In genomic region chrX:20798797-20799147, GRCm38 (mm10) we compare ENCODE assay signal across 8 mouse cellular contexts. TPM values are rescaled to one million over a fixed set of nuclear protein-coding genes. Genes with fewer than 3 reads are reported as not detected.
DNase-seq lines count a peak whose midpoint lies in the region; ATAC-seq lines count a peak whose summit lies in the region.

No protein-coding gene starts in this region.

- peak overlapping the region; percentile 86 for H3K27ac ChIP-seq in lung, embryonic 15.5 days
- H3K27ac ChIP-seq in forebrain, embryonic 11.5 days (ENCODE audit: low read depth, low read length) = peak overlapping the region; percentile 75; the same call in 1 of the 2 replicates
- H3K27ac ChIP-seq in intestine, embryonic 16.5 days (ENCODE audit: low read length) = 0 out of 2 replicates have a peak overlapping the region, but pooled peaks have one; percentile 75
- peak overlapping the region; percentile 93 for H3K27ac ChIP-seq in neural tube, embryonic 14.5 days (ENCODE audit: low read depth, low read length)

- no peaks in the 10 kb centered on the region for H3K27me3 ChIP-seq in lung, embryonic 15.5 days
- no peaks in the 10 kb centered on the region for H3K27me3 ChIP-seq in forebrain, embryonic 11.5 days (ENCODE audit: control insufficient read depth, insufficient read depth, low read length)
- H3K27me3 ChIP-seq in intestine, embryonic 16.5 days (replicated peaks; ENCODE audit: control insufficient read depth, insufficient read depth, low read length) = no peaks in the 10 kb centered on the region
- H3K27me3 ChIP-seq in neural tube, embryonic 14.5 days (ENCODE audit: control insufficient read depth, insufficient read depth, low read length) = no peaks in the 10 kb centered on the region

- no peaks in the 10 kb centered on the region for H3K9me3 ChIP-seq in lung, embryonic 15.5 days
- H3K9me3 ChIP-seq in forebrain, embryonic 11.5 days (ENCODE audit: control insufficient read depth, low read length) = no peaks in the 10 kb centered on the region
- H3K9me3 ChIP-seq in intestine, embryonic 16.5 days (ENCODE audit: control insufficient read depth, low read length) = no peaks in the 10 kb centered on the region
- no peaks in the 10 kb centered on the region for H3K9me3 ChIP-seq in neural tube, embryonic 14.5 days (ENCODE audit: control insufficient read depth, low read length)

- no peaks in the 10 kb centered on the region for H3K36me3 ChIP-seq in lung, embryonic 15.5 days
- no peaks in the 10 kb centered on the region for H3K36me3 ChIP-seq in forebrain, embryonic 11.5 days (ENCODE audit: control insufficient read depth, insufficient read depth, low read length)
- H3K36me3 ChIP-seq in intestine, embryonic 16.5 days (ENCODE audit: control insufficient read depth, insufficient read depth, low read length) = no peaks in the 10 kb centered on the region
- H3K36me3 ChIP-seq in neural tube, embryonic 14.5 days (ENCODE audit: control insufficient read depth, insufficient read depth, low read length) = no peaks in the 10 kb centered on the region

- peak overlapping the region; percentile 47 for H3K4me3 ChIP-seq in lung, embryonic 15.5 days
- H3K4me3 ChIP-seq in forebrain, embryonic 11.5 days (ENCODE audit: low read depth, low read length) = peak overlapping the region; percentile 36
- H3K4me3 ChIP-seq in intestine, embryonic 16.5 days (ENCODE audit: low read length) = peak overlapping the region; percentile 47
- peak overlapping the region; percentile 39 for H3K4me3 ChIP-seq in neural tube, embryonic 14.5 days (ENCODE audit: low read depth, low read length)

- H3K9ac ChIP-seq in lung, embryonic 15.5 days = peak overlapping the region; percentile 46
- H3K9ac ChIP-seq in forebrain, embryonic 11.5 days (ENCODE audit: low read length) = peak overlapping the region; percentile 66
- peak overlapping the region; percentile 60 for H3K9ac ChIP-seq in intestine, embryonic 16.5 days (ENCODE audit: low read depth, low read length)
- peak overlapping the region; percentile 68 for H3K9ac ChIP-seq in neural tube, embryonic 14.5 days (replicated peaks; ENCODE audit: low read depth, low read length)

- DNase-seq in lung, adult 18-20 months = no peak
- DNase-seq in forebrain, embryonic 11.5 days (ENCODE audit: low spot score) = no peak
- DNase-seq in cerebellum, adult 11-12 months = no peak
- DNase-seq in right cerebral cortex, postnatal 10 days (ENCODE audit: low spot score in 2 of 2) = no peak
- no peak for DNase-seq in layer of hippocampus, adult 11-12 months (ENCODE audit: low spot score)

- H3K4me2 ChIP-seq in lung, embryonic 15.5 days = peak overlapping the region; percentile 57
- H3K4me2 ChIP-seq in forebrain, embryonic 11.5 days (ENCODE audit: low read depth, low read length, severe bottlenecking) = peak overlapping the region; percentile 53
- peak overlapping the region; percentile 51 for H3K4me2 ChIP-seq in intestine, embryonic 16.5 days (ENCODE audit: low read depth, low read length)
- H3K4me2 ChIP-seq in neural tube, embryonic 14.5 days (ENCODE audit: low read depth, low read length) = peak overlapping the region; percentile 43

- H3K4me1 ChIP-seq in lung, embryonic 15.5 days = no peaks in the 10 kb centered on the region
- H3K4me1 ChIP-seq in forebrain, embryonic 11.5 days (replicated peaks; ENCODE audit: control insufficient read depth, insufficient read depth, low read length) = no peaks in the 10 kb centered on the region
- no peaks in the 10 kb centered on the region for H3K4me1 ChIP-seq in intestine, embryonic 16.5 days (ENCODE audit: control insufficient read depth, insufficient read depth, low read length)
- no peaks in the 10 kb centered on the region for H3K4me1 ChIP-seq in neural tube, embryonic 14.5 days (ENCODE audit: control insufficient read depth, insufficient read depth, low read length)

- peak; percentile 4; the same call in 1 of the 2 replicates for ATAC-seq in lung, embryonic 15.5 days (ENCODE audit: borderline replicate concordance, extremely low read depth, low FRiP score, low TSS enrichment)
- no peak; the same call in 1 of the 2 replicates for ATAC-seq in forebrain, embryonic 11.5 days (replicated peaks; ENCODE audit: low FRiP score)
- peak; percentile 34; the same call in 1 of the 2 replicates for ATAC-seq in intestine, embryonic 16.5 days
- no peak; the same call in 1 of the 2 replicates for ATAC-seq in neural tube, embryonic 14.5 days (ENCODE audit: low read depth)

- 22% methylated on average over 7 of the region's 7 CpGs for WGBS in lung, embryonic 15.5 days
- WGBS in forebrain, embryonic 11.5 days = 12% methylated on average over 7 of the region's 7 CpGs
- WGBS in intestine, embryonic 16.5 days = 25% methylated on average over 7 of the region's 7 CpGs
- WGBS in neural tube, embryonic 14.5 days = 31% methylated on average over 7 of the region's 7 CpGs

RNA-seq across cellular contexts. Expression of gene Araf, which starts 1.2 kb away (rescaled TPM):
- 97.6 and 102 TPM in 2 replicates for polyA plus RNA-seq in lung, embryonic 15.5 days (2015; fragmentation: Nextera tagmentation; extraction: Ambion mirVana)
- 97.1 and 104 TPM in 2 replicates for polyA plus RNA-seq in forebrain, embryonic 11.5 days (2014; fragmentation: Nextera tagmentation; extraction: Ambion mirVana)
- polyA plus RNA-seq in intestine, embryonic 16.5 days (2015; fragmentation: Nextera tagmentation; extraction: Ambion mirVana) = 113 and 116 TPM in 2 replicates
- 334 and 400 TPM in 2 replicates for polyA plus RNA-seq in neural tube, embryonic 14.5 days (2014; fragmentation: Nextera tagmentation; extraction: Ambion mirVana)

Comparison
In these comparisons a context has a peak if more than half of its experiments do, and no peak if none do; other contexts are left out.
1. ATAC-seq: peak in lung, embryonic 15.5 days (single experiment) and intestine, embryonic 16.5 days (single experiment); none in forebrain, embryonic 11.5 days (single experiment) and neural tube, embryonic 14.5 days (single experiment).
2. Peak in every context shown above with its lines, with median percentiles within 50 percentile points of each other: H3K27ac ChIP-seq, H3K4me2 ChIP-seq, H3K4me3 ChIP-seq and H3K9ac ChIP-seq.